Mouse (Mus musculus) megakaryocyte, embryonic 14.5 days (primary cell): ENCODE measurements around the gene Setd6.

Experiments used
- FLI1 ChIP-seq: IDR thresholded peaks from 2 replicates; pipeline ENCODE4 v1.6.1; 2012; ENCODE audit warnings: low read length, inconsistent platforms, mixed read lengths
- GATA1 ChIP-seq: IDR thresholded peaks from 3 replicates; pipeline ENCODE4 v1.6.1; 2012; ENCODE audit warnings: mixed read lengths, low read length, inconsistent platforms, borderline replicate concordance

DNA sequence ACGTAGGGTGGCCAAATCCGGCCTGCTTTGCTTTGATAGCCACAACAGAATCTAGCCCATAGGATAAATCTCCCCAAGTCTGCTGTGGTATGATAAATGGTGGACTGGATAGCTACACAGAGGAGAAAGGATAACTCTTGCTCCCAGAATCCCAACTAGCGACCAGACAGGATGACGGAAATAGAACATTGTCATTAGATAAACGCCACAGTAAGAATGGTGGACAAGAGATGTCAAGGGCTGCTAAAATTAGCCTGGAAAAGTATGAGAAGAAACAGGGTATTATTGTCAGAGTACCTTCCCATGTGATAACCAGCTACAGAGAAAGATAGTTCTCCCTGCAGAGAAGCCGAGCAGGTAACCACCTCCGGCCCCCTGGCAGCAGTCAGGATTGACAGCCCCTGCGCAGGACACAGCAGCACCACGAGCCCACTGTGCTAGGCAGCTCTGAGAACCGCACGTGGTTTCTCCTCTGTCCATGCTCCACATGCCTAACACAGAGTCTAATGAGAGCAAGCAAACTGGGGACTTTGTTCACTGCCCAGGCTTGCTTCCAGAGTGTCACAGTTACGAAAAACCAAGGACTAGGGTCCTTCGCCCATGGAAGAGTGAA, 24.6 kb upstream of the Setd6 start:
- TF ChIP-seq GATA1 (no peak), FLI1 (no peak)
